Mouse (Mus musculus) hindbrain, embryonic 15.5 days (tissue): ENCODE results near the gene Dupd1. TPM values are rescaled to one million over a fixed set of nuclear protein-coding genes. Genes with fewer than 3 reads are reported as not detected.

Source experiments
- ATAC-seq: fragments of 200-750 bp; cut with Nextera tagmentation; 2 replicates; pipeline ENCODE4 v1.8.0; 2017; ENCODE audit warnings: low read depth, moderate number of reproducible peaks, moderate TSS enrichment; ENCODE audit not compliant: low FRiP score
- H3K27ac ChIP-seq: fragments of 300-500 bp; sonication (generic); replicated peaks from 2 replicates; pipeline ENCODE4 v1.5.1; 2015; ENCODE audit warnings: mild to moderate bottlenecking, inconsistent platforms
- H3K27me3 ChIP-seq: fragments of 300-500 bp; sonication (generic); 2 replicates; pipeline ENCODE4 v1.6.1; 2015; ENCODE audit warnings: control low read depth, inconsistent platforms
- H3K36me3 ChIP-seq: fragments of 300-500 bp; sonication (generic); 2 replicates; pipeline ENCODE4 v1.6.1; 2015; ENCODE audit warnings: control low read depth, inconsistent platforms
- H3K4me1 ChIP-seq: fragments of 300-500 bp; sonication (generic); replicated peaks from 2 replicates; pipeline ENCODE4 v1.6.1; 2015; ENCODE audit warnings: control low read depth, inconsistent platforms
- H3K4me2 ChIP-seq: fragments of 300-500 bp; sonication (generic); 2 replicates; pipeline ENCODE4 v1.6.1; 2015; ENCODE audit warnings: moderate library complexity, mild to moderate bottlenecking, inconsistent platforms
- H3K4me3 ChIP-seq: fragments of 300-500 bp; sonication (generic); 2 replicates; pipeline ENCODE4 v1.5.1; 2015; ENCODE audit warnings: mild to moderate bottlenecking, inconsistent platforms
- H3K9ac ChIP-seq: fragments of 300-500 bp; sonication (generic); 2 replicates; pipeline ENCODE4 v1.6.1; 2015; ENCODE audit warnings: inconsistent platforms
- H3K9me3 ChIP-seq: fragments of 300-500 bp; sonication (generic); 2 replicates; pipeline ENCODE4 v1.6.1; 2016; ENCODE audit warnings: control low read depth, inconsistent platforms
- WGBS: fragments of 180-500 bp; shearing (Covaris S2); methylation state at CpG from one replicate; pipeline ENCODE4 v1.1.7; 2015; 5-methylcytosine and 5-hydroxymethylcytosine counted together
- polyA plus RNA-seq: library from polyadenylated mRNA; unstranded; fragments of >200 nt; fragmentation: Nextera tagmentation; extraction: Ambion mirVana; gene quantifications from 2 replicates; pipeline ENCODE4 v1.2.1, GENCODE M21; 2015

Dupd1 gene
- polyA plus RNA-seq, 1 experiment from 2014 or later: 0.26 TPM

GRCm38 (mm10) chr14:21745149-21745548 is 30.8 kb upstream of the Dupd1 start:
- no peaks in the 10 kb centered on the region for H3K27me3 ChIP-seq
- 75% methylated on average over 5 of the region's 5 CpGs for WGBS
- no peak for ATAC-seq

GRCm38 (mm10) chr14:21744169-21744568 is 29.8 kb upstream of the Dupd1 start:
- Histone ChIP-seq H3K4me3 (no peak overlapping the region), H3K9me3 (no peaks in the 10 kb centered on the region), H3K9ac (no peak overlapping the region), H3K36me3 (no peaks in the 10 kb centered on the region), H3K4me2 (no peak overlapping the region), H3K4me1 (no peaks in the 10 kb centered on the region), H3K27ac (no peak overlapping the region), H3K27me3 (no peaks in the 10 kb centered on the region)
- WGBS: 95% methylated on average over 1 of the region's 1 CpGs
- ATAC-seq: no peak

More at GRCm38 (mm10) chr14:21745149-21745548, 30.8 kb upstream of the Dupd1 start:
- H3K36me3 ChIP-seq: no peaks in the 10 kb centered on the region
- H3K27ac ChIP-seq: no peak overlapping the region
- H3K4me2 ChIP-seq: no peak overlapping the region
- no peaks in the 10 kb centered on the region for H3K9me3 ChIP-seq
- no peak overlapping the region for H3K9ac ChIP-seq
- no peaks in the 10 kb centered on the region for H3K4me1 ChIP-seq
- no peak overlapping the region for H3K4me3 ChIP-seq

GRCm38 (mm10) chr14:21742441-21742840 is 28.1 kb upstream of the Dupd1 start:
- ATAC-seq: no peak
- Histone ChIP-seq H3K9ac (no peak overlapping the region), H3K27me3 (no peaks in the 10 kb centered on the region), H3K4me3 (no peak overlapping the region), H3K9me3 (no peaks in the 10 kb centered on the region), H3K4me1 (no peaks in the 10 kb centered on the region), H3K4me2 (no peak overlapping the region), H3K36me3 (no peaks in the 10 kb centered on the region), H3K27ac (no peak overlapping the region)
- WGBS: 94% methylated on average over 4 of the region's 4 CpGs

GRCm38 (mm10) chr14:21741786-21742185 is 27.4 kb upstream of the Dupd1 start:
- peak; percentile 78 for ATAC-seq
- Histone ChIP-seq H3K9ac (no peak overlapping the region), H3K4me3 (no peak overlapping the region), H3K4me2 (no peak overlapping the region), H3K36me3 (no peaks in the 10 kb centered on the region), H3K27ac (no peak overlapping the region), H3K9me3 (no peaks in the 10 kb centered on the region), H3K4me1 (no peaks in the 10 kb centered on the region), H3K27me3 (no peaks in the 10 kb centered on the region)
- 17% methylated on average over 4 of the region's 4 CpGs for WGBS

- no peaks in the 10 kb centered on the region for H3K9me3 ChIP-seq
- no peaks in the 10 kb centered on the region for H3K27me3 ChIP-seq
- no peaks in the 10 kb centered on the region for H3K36me3 ChIP-seq
- no peak overlapping the region for H3K4me2 ChIP-seq
- 94% methylated on average over 3 of the region's 3 CpGs for WGBS
- H3K9ac ChIP-seq: no peak overlapping the region
- peak; percentile 28; the same call in 1 of the 2 replicates for ATAC-seq
- H3K4me1 ChIP-seq: no peaks in the 10 kb centered on the region
- no peak overlapping the region for H3K4me3 ChIP-seq
- no peak overlapping the region for H3K27ac ChIP-seq
These were observed 26.9 kb upstream of the Dupd1 start for GRCm38 (mm10) chr14:21741314-21741713.

GRCm38 (mm10) chr14:21740345-21740744 is 26.0 kb upstream of the Dupd1 start:
- no peak for ATAC-seq
- H3K9ac ChIP-seq: no peak overlapping the region
- H3K4me3 ChIP-seq: no peak overlapping the region
- no peaks in the 10 kb centered on the region for H3K36me3 ChIP-seq
- no peak overlapping the region for H3K27ac ChIP-seq
- no peaks in the 10 kb centered on the region for H3K27me3 ChIP-seq
- H3K4me1 ChIP-seq: no peaks in the 10 kb centered on the region
- H3K9me3 ChIP-seq: no peaks in the 10 kb centered on the region
- WGBS: 87% methylated on average over 7 of the region's 7 CpGs
- no peak overlapping the region for H3K4me2 ChIP-seq

GRCm38 (mm10) chr14:21733131-21733905 is 18.9 kb upstream of the Dupd1 start:
- 93% methylated on average over 15 of the region's 15 CpGs for WGBS
- Histone ChIP-seq H3K36me3 (no peaks in the 10 kb centered on the region), H3K9ac (no peak overlapping the region), H3K4me1 (no peaks in the 10 kb centered on the region), H3K9me3 (no peaks in the 10 kb centered on the region), H3K27ac (no peak overlapping the region), H3K4me2 (no peak overlapping the region), H3K27me3 (no peaks in the 10 kb centered on the region), H3K4me3 (no peak overlapping the region)
- no peak for ATAC-seq

GRCm38 (mm10) chr14:21729936-21730335 is 15.6 kb upstream of the Dupd1 start:
- no peak overlapping the region for H3K4me3 ChIP-seq
- WGBS: 94% methylated on average over 4 of the region's 4 CpGs
- H3K4me2 ChIP-seq: no peak overlapping the region
- no peaks in the 10 kb centered on the region for H3K9me3 ChIP-seq
- H3K9ac ChIP-seq: no peak overlapping the region
- no peaks in the 10 kb centered on the region for H3K36me3 ChIP-seq
- no peaks in the 10 kb centered on the region for H3K27me3 ChIP-seq
- no peaks in the 10 kb centered on the region for H3K4me1 ChIP-seq
- ATAC-seq: no peak
- H3K27ac ChIP-seq: no peak overlapping the region

- no peak overlapping the region for H3K27ac ChIP-seq
- 81% methylated on average over 6 of the region's 6 CpGs for WGBS
- H3K4me1 ChIP-seq: no peaks in the 10 kb centered on the region
These were observed 14.8 kb upstream of the Dupd1 start for GRCm38 (mm10) chr14:21729031-21729732.

GRCm38 (mm10) chr14:21722021-21722698 is 7.8 kb upstream of the Dupd1 start:
- no peaks in the 10 kb centered on the region; the same call in 1 of the 2 replicates for H3K4me1 ChIP-seq
- no peaks in the 10 kb centered on the region for H3K27me3 ChIP-seq
- H3K4me2 ChIP-seq: no peak overlapping the region
- no peaks in the 10 kb centered on the region for H3K9me3 ChIP-seq
- WGBS: 53% methylated on average over 8 of the region's 8 CpGs
- H3K27ac ChIP-seq: no peak overlapping the region
- H3K4me3 ChIP-seq: no peak overlapping the region
- no peaks in the 10 kb centered on the region for H3K36me3 ChIP-seq
- H3K9ac ChIP-seq: no peak overlapping the region
- ATAC-seq: no peak

More at GRCm38 (mm10) chr14:21729031-21729732, 14.8 kb upstream of the Dupd1 start:
- Histone ChIP-seq H3K36me3 (no peaks in the 10 kb centered on the region), H3K9ac (no peak overlapping the region), H3K27me3 (no peaks in the 10 kb centered on the region), H3K4me2 (no peak overlapping the region), H3K4me3 (no peak overlapping the region), H3K9me3 (no peaks in the 10 kb centered on the region)
- no peak for ATAC-seq

- ATAC-seq: no peak
- H3K36me3 ChIP-seq: no peaks in the 10 kb centered on the region
- H3K4me3 ChIP-seq: no peak overlapping the region
- WGBS: 84% methylated on average over 4 of the region's 4 CpGs
- no peak overlapping the region for H3K4me2 ChIP-seq
- no peaks in the 10 kb centered on the region for H3K9me3 ChIP-seq
- H3K9ac ChIP-seq: no peak overlapping the region
- H3K27me3 ChIP-seq: no peaks in the 10 kb centered on the region
- no peak overlapping the region for H3K27ac ChIP-seq
- H3K4me1 ChIP-seq: no peaks in the 10 kb centered on the region; the same call in 1 of the 2 replicates
These were observed 6.2 kb upstream of the Dupd1 start for GRCm38 (mm10) chr14:21720430-21721205.
